ENCODE assay signal across 17 mouse cellular contexts in genomic region chr12:74024912-74025311, GRCm38 (mm10). TPM values are rescaled to one million over a fixed set of nuclear protein-coding genes. Genes with fewer than 3 reads are reported as not detected.
"Had no signal": no experiment of that assay in that cellular context is flagged by ENCODE, and none has a peak within 500 bp of the region (broad histone marks: within the 10 kb centered on the region; RNA-seq: fewer than 3 reads in every experiment).

No protein-coding gene starts in this region.

- H3K36me3 ChIP-seq: kidney, embryonic 15.5 days; limb, embryonic 12.5 days; liver, embryonic 13.5 days; lung, embryonic 15.5 days; midbrain, embryonic 12.5 days; neural tube, embryonic 15.5 days had no signal

- H3K4me2 ChIP-seq: kidney, embryonic 15.5 days; limb, embryonic 12.5 days; liver, embryonic 13.5 days; lung, embryonic 15.5 days; midbrain, embryonic 12.5 days; neural tube, embryonic 15.5 days had no signal

- DNase-seq: kidney, adult 18-20 months; kidney, postnatal 25 days; liver; liver, embryonic 13.5 days; liver, postnatal 0 days; right cerebral cortex, adult 18-20 months; right cerebral cortex, postnatal 25 days; spleen, adult 18-20 months; thymus, adult 2 months; thymus, postnatal 25 days had no signal

- H3K4me1 ChIP-seq: kidney, embryonic 15.5 days; limb, embryonic 12.5 days; liver, embryonic 13.5 days; lung, embryonic 15.5 days had no signal

- H3K9ac ChIP-seq: kidney, embryonic 15.5 days; limb, embryonic 12.5 days; liver, embryonic 13.5 days; liver, postnatal 0 days; lung, embryonic 15.5 days; midbrain, embryonic 12.5 days; neural tube, embryonic 15.5 days had no signal

- H3K9me3 ChIP-seq: kidney, embryonic 15.5 days; limb, embryonic 12.5 days; liver, embryonic 13.5 days; lung, embryonic 15.5 days; midbrain, embryonic 12.5 days; neural tube, embryonic 15.5 days had no signal

- H3K27ac ChIP-seq: kidney, embryonic 15.5 days; limb, embryonic 12.5 days; liver, embryonic 13.5 days; lung, embryonic 15.5 days; midbrain, embryonic 12.5 days; neural tube, embryonic 15.5 days had no signal

- ATAC-seq: liver, postnatal 0 days had no signal

- H3K27me3 ChIP-seq: kidney, embryonic 15.5 days; limb, embryonic 12.5 days; liver, embryonic 13.5 days; lung, embryonic 15.5 days; midbrain, embryonic 12.5 days; neural tube, embryonic 15.5 days had no signal

- H3K4me3 ChIP-seq: kidney, embryonic 15.5 days; limb, embryonic 12.5 days; liver, embryonic 13.5 days; lung, embryonic 15.5 days; midbrain, embryonic 12.5 days; myocyte; neural tube, embryonic 15.5 days had no signal

RNA-seq across cellular contexts. Expression of gene Syt16, which starts 27.5 kb away (rescaled TPM):
- total RNA-seq: megakaryocyte-erythroid progenitor cell, adult 5-6 weeks had no signal
- polyA plus RNA-seq: liver, postnatal 0 days; myocyte; thymus, adult 2 months had no signal
